Mouse (Mus musculus): ENCODE data around the gene Tbrg4.

The Tbrg4 gene

GRCm38 (mm10) chr11:6615250-6616205 is 10.3 kb downstream of the Tbrg4 start:
- no peak for DNase-seq

- DNase-seq: no peak
Measured at GRCm38 (mm10) chr11:6605491-6606399, 20.1 kb downstream of the Tbrg4 start, which contains the start of gene Nacad. Gene Nacad, minus strand, starts transcription at chr11:6606053.

GRCm38 (mm10) chr11:6605021-6605481 is 20.8 kb downstream of the Tbrg4 start:
- DNase-seq: no peak

- DNase-seq: no peak
Measured at GRCm38 (mm10) chr11:6604604-6604936, 21.3 kb downstream of the Tbrg4 start.

- DNase-seq: peak; percentile 61
Measured at GRCm38 (mm10) chr11:6603887-6604603, 21.8 kb downstream of the Tbrg4 start.

GRCm38 (mm10) chr11:6603224-6603623 is 22.6 kb downstream of the Tbrg4 start:
- no peak for DNase-seq

- no peak for DNase-seq
Measured at GRCm38 (mm10) chr11:6602662-6603061, 23.2 kb downstream of the Tbrg4 start.

GRCm38 (mm10) chr11:6601649-6602480 is 24.0 kb downstream of the Tbrg4 start:
- DNase-seq: no peak

GRCm38 (mm10) chr11:6600284-6600944 is 25.5 kb downstream of the Tbrg4 start:
- no peak for DNase-seq

- DNase-seq: no peak
Measured at GRCm38 (mm10) chr11:6599831-6600230, 26.0 kb downstream of the Tbrg4 start.

GRCm38 (mm10) chr11:6599011-6599681 is 26.7 kb downstream of the Tbrg4 start:
- DNase-seq: no peak

- DNase-seq: peak; percentile 15
Measured at GRCm38 (mm10) chr11:6598191-6598889, 27.5 kb downstream of the Tbrg4 start.

GRCm38 (mm10) chr11:6597523-6597922 is 28.3 kb downstream of the Tbrg4 start:
- no peak for DNase-seq

GRCm38 (mm10) chr11:6596616-6597015 is 29.3 kb downstream of the Tbrg4 start:
- no peak for DNase-seq

- no peak for DNase-seq
Measured at GRCm38 (mm10) chr11:6596205-6596604, 29.7 kb downstream of the Tbrg4 start.

- no peak for DNase-seq
Measured at GRCm38 (mm10) chr11:6595339-6595738, 30.5 kb downstream of the Tbrg4 start.

GRCm38 (mm10) chr11:6594845-6595244 is 31.0 kb downstream of the Tbrg4 start:
- no peak for DNase-seq

GRCm38 (mm10) chr11:6593406-6593805 is 32.5 kb downstream of the Tbrg4 start:
- no peak for DNase-seq

- DNase-seq: no peak
Measured at GRCm38 (mm10) chr11:6590933-6591675, 34.8 kb downstream of the Tbrg4 start.
